Mouse (Mus musculus) embryonic facial prominence, embryonic 10.5 days (tissue): ENCODE measurements around the gene Usp46. TPM values are rescaled to one million over a fixed set of nuclear protein-coding genes. Genes with fewer than 3 reads are reported as not detected.
"Not testable (repeated sequence)": the region's sequence is repeated elsewhere in the genome, so short reads cannot be mapped to it uniquely, and the experiment has no call there.

Experiments used
- DNase-seq: peaks from one replicate; pipeline ENCODE4 v3.0.0-alpha.2; 2017; ENCODE audit warnings: low spot score
- H3K27ac ChIP-seq: fragments of 300-500 bp; sonication (generic); replicated peaks from 2 replicates; pipeline ENCODE4 v1.5.1; 2016; ENCODE audit warnings: mild to moderate bottlenecking
- H3K27me3 ChIP-seq: fragments of 300-500 bp; sonication (generic); replicated peaks from 2 replicates; pipeline ENCODE4 v1.6.1; 2016; ENCODE audit warnings: low read depth, mild to moderate bottlenecking; ENCODE audit not compliant: poor library complexity, severe bottlenecking
- H3K36me3 ChIP-seq: fragments of 300-500 bp; sonication (generic); replicated peaks from 2 replicates; pipeline ENCODE4 v1.6.1; 2016; ENCODE audit warnings: mild to moderate bottlenecking, moderate library complexity
- H3K4me1 ChIP-seq: fragments of 300-500 bp; sonication (generic); 2 replicates; pipeline ENCODE4 v1.6.1; 2016
- H3K4me3 ChIP-seq: fragments of 300-500 bp; sonication (generic); 2 replicates; pipeline ENCODE4 v1.5.1; 2016; ENCODE audit warnings: mild to moderate bottlenecking, moderate library complexity
- H3K9me3 ChIP-seq: fragments of 300-500 bp; sonication (generic); 2 replicates; pipeline ENCODE4 v1.6.1; 2016; ENCODE audit warnings: mild to moderate bottlenecking
- WGBS: fragments of 180-500 bp; shearing (Covaris S2); methylation state at CpG from one replicate; pipeline ENCODE4 v1.1.7; 2016; 5-methylcytosine and 5-hydroxymethylcytosine counted together
- polyA plus RNA-seq: library from polyadenylated mRNA; unstranded; fragments of >200 nt; fragmentation: Nextera tagmentation; extraction: Ambion mirVana; gene quantifications from 2 replicates; pipeline ENCODE4 v1.2.1, GENCODE M21; 2016

Usp46 gene
- polyA plus RNA-seq, 1 experiment from 2014 or later = 43.2 TPM

GRCm38 (mm10) chr5:74001743-74002142 lies 66.5 kb downstream of the Usp46 start:
- Histone ChIP-seq H3K9me3 (no peaks in the 10 kb centered on the region), H3K4me1 (peaks cover 3% of the 10 kb centered on the region; the same call in 1 of the 2 replicates), H3K27me3 (no peaks in the 10 kb centered on the region), H3K4me3 (no peak overlapping the region), H3K36me3 (peaks cover 88% of the 10 kb centered on the region), H3K27ac (no peak overlapping the region)
- WGBS = 90% methylated on average over 9 of the region's 9 CpGs
- DNase-seq = no peak

DNA sequence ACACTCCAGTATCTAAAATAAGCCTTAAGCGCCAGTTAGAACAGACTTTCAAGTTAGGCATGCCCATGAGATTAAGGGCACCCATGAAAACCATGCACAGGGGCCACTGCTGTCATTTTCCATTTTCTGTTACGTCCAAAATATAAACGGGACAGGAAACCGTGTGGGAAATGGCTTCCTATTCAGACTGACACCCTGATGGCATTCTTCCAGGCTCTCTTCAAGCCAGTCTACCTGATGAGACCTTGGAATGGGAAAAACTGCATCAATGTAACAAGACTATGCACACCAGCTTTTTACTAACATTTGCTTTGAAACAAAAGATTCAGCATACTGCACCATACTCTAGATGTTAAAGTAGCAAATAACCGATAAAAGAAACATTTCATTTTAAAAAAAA lies 69.3 kb downstream of the Usp46 start:
- H3K27me3 ChIP-seq = no peaks in the 10 kb centered on the region
- peaks cover 69% of the 10 kb centered on the region for H3K36me3 ChIP-seq
- H3K9me3 ChIP-seq = no peaks in the 10 kb centered on the region
- no peaks in the 10 kb centered on the region for H3K4me1 ChIP-seq
- no peak overlapping the region for H3K4me3 ChIP-seq
- WGBS = 91% methylated on average over 5 of the region's 5 CpGs
- no peak for DNase-seq
- H3K27ac ChIP-seq = no peak overlapping the region

- Histone ChIP-seq H3K27ac (no peak overlapping the region), H3K9me3 (no peaks in the 10 kb centered on the region), H3K4me3 (no peak overlapping the region)
These were observed 73.4 kb downstream of the Usp46 start for GRCm38 (mm10) chr5:73994850-73995249.

GRCm38 (mm10) chr5:73993538-73993937 lies 74.7 kb downstream of the Usp46 start:
- no peak for DNase-seq
- Histone ChIP-seq H3K4me3 (no peak overlapping the region), H3K27me3 (no peaks in the 10 kb centered on the region), H3K27ac (no peak overlapping the region), H3K9me3 (no peaks in the 10 kb centered on the region), H3K36me3 (peaks cover 16% of the 10 kb centered on the region), H3K4me1 (no peaks in the 10 kb centered on the region)
- WGBS = 89% methylated on average over 4 of the region's 4 CpGs

More at GRCm38 (mm10) chr5:73994850-73995249, 73.4 kb downstream of the Usp46 start:
- DNase-seq = no peak
- no peaks in the 10 kb centered on the region for H3K27me3 ChIP-seq
- no peaks in the 10 kb centered on the region for H3K4me1 ChIP-seq
- peaks cover 28% of the 10 kb centered on the region for H3K36me3 ChIP-seq

GRCm38 (mm10) chr5:73992321-73992720 lies 75.9 kb downstream of the Usp46 start:
- 94% methylated on average over 13 of the region's 13 CpGs for WGBS
- no peaks in the 10 kb centered on the region for H3K27me3 ChIP-seq
- no peak for DNase-seq
- peaks cover 6% of the 10 kb centered on the region for H3K36me3 ChIP-seq
- H3K4me3 ChIP-seq = no peak overlapping the region
- H3K4me1 ChIP-seq = no peaks in the 10 kb centered on the region
- H3K9me3 ChIP-seq = no peaks in the 10 kb centered on the region
- H3K27ac ChIP-seq = no peak overlapping the region

DNA sequence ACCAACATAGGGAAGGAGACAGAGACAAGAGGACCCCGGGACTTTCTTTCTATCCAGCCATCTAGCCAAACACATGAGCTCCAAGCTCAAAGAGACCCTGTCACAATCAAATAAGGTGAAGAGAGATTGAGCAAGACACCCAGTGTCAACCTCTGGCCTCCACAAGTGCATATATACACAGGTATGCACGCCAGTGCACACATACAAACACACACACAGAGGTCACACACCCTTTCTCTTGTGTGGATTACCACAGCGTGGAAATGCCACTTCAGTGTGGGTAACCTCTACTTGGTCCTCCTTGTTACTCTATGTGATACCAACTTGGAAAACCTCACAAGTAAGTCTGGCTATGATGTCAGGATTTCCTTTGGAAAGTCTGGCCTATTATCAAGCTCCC lies 78.7 kb downstream of the Usp46 start:
- H3K27me3 ChIP-seq = no peaks in the 10 kb centered on the region
- no peak for DNase-seq
- H3K4me1 ChIP-seq = no peaks in the 10 kb centered on the region
- 90% methylated on average over 3 of the region's 3 CpGs for WGBS
- no peaks in the 10 kb centered on the region for H3K9me3 ChIP-seq
- no peaks in the 10 kb centered on the region for H3K36me3 ChIP-seq
- H3K4me3 ChIP-seq = no peak overlapping the region
- no peak overlapping the region for H3K27ac ChIP-seq

DNA sequence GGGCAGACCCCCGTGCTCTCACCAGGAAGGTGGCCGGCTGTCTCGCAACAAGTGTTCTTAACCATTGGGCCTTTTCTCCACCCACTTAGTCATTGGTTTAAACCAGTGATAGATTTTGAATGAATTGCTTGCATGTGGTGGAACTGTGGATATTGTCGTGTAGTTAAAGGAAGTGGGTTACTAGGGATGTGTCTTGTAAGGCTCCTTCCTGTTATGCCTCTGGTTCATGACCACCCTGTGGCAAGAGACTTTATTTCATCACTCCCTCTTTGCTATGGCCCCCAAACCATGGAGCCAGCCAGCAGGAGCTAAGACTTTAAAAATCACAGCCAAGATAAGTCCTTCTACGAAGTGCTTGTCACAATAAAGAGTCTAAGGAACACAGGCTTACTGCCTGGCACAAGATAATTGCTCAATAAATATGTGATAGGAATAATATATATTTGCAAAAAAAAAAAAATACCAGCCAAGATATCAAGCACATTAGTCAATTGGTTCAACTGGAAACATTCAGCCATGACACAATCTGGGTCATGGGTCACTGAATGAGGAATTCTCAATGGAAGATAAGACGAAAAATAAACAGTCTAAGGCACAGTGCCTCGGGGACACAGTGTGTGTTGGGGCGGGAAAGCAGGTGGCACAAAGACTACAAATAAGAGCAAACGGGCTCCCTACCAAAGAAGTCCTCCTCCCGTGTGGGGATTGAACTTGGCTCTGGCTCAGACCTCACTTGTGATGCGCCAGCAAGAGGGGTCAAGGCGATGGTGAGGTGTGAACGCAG lies 80.3 kb downstream of the Usp46 start:
- H3K27ac ChIP-seq = no peak overlapping the region

DNA sequence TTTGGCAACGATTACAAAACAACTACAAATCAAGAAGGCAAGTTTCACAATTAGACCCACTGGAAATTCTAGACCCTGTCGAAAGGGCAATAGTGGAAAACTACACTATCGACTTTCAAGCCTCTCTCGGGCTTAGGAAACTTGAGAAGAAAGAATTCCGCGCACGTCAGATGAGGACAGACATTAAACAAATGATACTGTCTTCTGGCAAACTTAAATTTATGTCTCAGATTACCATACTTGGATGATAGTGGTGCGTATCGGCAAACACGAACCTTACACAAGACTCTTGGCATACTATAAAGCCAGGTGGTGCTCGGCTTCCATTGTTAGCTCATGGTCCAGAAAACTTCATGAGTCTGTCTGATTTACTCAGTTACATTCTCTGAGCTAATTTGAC lies 90.8 kb downstream of the Usp46 start:
- 54% methylated on average over 11 of the region's 11 CpGs for WGBS
- H3K27me3 ChIP-seq = no peaks in the 10 kb centered on the region

More for the DNA sequence above, 80.3 kb downstream of the Usp46 start:
- Histone ChIP-seq H3K27me3 (no peaks in the 10 kb centered on the region), H3K4me1 (no peaks in the 10 kb centered on the region), H3K9me3 (no peaks in the 10 kb centered on the region), H3K36me3 (no peaks in the 10 kb centered on the region), H3K4me3 (no peak overlapping the region)
- 81% methylated on average over 13 of the region's 13 CpGs for WGBS
- DNase-seq = no peak

DNA sequence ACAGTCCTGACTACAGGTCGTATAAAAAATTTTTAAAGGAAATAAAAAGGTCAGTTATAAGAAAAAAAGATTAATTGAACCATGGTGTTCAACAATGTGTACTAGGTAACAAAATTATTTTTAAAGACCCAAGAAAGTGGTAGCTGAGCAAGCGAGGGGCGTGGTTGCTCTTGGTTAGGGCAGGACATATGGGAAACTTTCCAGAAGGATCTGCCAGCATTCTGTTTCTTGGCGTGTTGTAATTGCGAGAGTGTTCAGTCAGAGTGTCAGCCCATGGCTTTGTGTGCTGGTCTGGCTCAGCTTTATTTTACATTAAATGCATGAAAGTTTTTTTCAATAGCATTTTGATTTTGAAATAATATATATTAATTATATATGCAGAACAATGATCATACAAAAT lies 96.5 kb downstream of the Usp46 start:
- Histone ChIP-seq H3K27ac (no peak overlapping the region), H3K4me3 (no peak overlapping the region), H3K9me3 (no peaks in the 10 kb centered on the region), H3K27me3 (no peaks in the 10 kb centered on the region), H3K4me1 (peaks cover 13% of the 10 kb centered on the region), H3K36me3 (no peaks in the 10 kb centered on the region)
- no peak for DNase-seq
- WGBS = 92% methylated on average over 5 of the region's 5 CpGs

More for the DNA sequence above, 90.8 kb downstream of the Usp46 start:
- Histone ChIP-seq H3K9me3 (no peaks in the 10 kb centered on the region), H3K27ac (no peak overlapping the region), H3K36me3 (no peaks in the 10 kb centered on the region), H3K4me1 (peaks cover 6% of the 10 kb centered on the region; the same call in 1 of the 2 replicates), H3K4me3 (no peak overlapping the region)
- DNase-seq = no peak

DNA sequence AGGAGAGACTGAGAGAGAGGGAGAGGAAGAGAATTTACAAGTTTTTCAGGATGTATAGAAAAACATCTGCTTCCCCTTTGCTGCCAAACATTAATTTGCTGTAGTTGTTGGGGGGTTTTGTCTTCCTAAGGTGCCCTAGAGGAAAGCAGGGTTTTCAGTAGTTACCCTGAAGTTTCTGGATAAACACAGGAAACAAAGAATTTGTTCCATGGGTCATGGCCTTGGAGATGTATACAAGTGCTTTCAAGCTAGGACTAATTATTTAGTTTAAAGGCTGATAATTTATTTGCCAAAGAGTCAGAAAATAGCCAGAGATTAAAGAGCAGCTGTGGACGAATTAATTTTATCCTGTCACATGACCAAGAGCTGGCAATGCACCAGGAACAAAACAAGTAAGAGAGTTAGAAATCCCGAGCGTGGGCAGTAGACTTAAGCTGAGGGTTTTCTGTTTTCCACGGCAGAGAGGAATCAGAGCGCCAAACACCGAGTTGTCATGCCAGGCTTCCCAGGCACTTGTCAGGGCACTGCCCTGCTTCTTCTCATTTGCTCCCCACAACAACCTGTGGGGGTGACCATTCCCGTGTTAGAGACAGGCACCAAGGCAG lies 98.1 kb downstream of the Usp46 start:
- Histone ChIP-seq H3K36me3 (no peaks in the 10 kb centered on the region), H3K4me3 (no peak overlapping the region), H3K4me1 (peaks cover 13% of the 10 kb centered on the region), H3K27ac (no peak overlapping the region), H3K9me3 (no peaks in the 10 kb centered on the region), H3K27me3 (no peaks in the 10 kb centered on the region)
- no peak for DNase-seq
- 74% methylated on average over 7 of the region's 7 CpGs for WGBS

DNA sequence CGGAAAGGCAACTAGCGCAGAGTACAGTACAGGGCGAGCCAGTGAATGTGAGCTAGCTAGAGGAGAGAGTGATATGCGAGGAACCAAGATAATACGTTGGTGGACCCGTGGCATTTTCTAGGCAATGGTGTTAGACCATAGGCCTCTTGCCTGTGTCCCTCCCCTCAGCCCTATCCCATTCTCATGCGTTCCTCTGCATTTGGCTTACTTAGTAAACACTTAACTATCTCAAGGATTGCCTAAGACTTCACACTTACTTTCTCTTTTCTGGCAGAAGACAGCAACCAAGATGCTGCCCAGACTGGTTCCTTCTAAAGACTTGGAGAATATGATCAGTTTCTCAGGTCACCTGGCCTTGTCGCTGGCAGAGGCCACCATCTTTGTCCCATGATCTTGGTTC lies 98.9 kb downstream of the Usp46 start:
- Histone ChIP-seq H3K4me3 (no peak overlapping the region), H3K27me3 (no peaks in the 10 kb centered on the region), H3K36me3 (no peaks in the 10 kb centered on the region), H3K9me3 (no peaks in the 10 kb centered on the region), H3K4me1 (peaks cover 13% of the 10 kb centered on the region), H3K27ac (no peak overlapping the region)
- WGBS = 92% methylated on average over 8 of the region's 8 CpGs
- DNase-seq = no peak

DNA sequence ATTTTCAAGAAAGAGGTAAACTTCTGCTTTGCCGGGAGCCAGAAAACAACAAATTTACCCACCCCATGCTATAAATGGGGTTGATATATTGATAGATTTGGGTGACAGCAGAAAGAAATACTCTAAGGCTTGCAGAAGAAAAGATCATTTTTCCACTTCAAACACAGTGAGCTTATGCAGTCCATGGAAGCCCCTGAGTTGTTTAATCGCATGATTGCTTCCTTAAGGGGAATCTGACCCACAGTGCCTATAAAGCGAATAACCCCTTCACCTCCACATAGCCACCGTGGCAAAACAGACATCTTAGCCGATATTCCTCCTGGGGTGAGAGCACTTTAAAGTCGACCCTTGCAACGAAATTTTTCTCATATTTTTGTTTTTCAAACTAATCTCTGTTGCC lies 108.5 kb downstream of the Usp46 start:
- WGBS = 48% methylated on average over 7 of the region's 7 CpGs
- Histone ChIP-seq H3K27ac (0 out of 2 replicates have a peak overlapping the region, but pooled peaks have one; percentile 16), H3K36me3 (no peaks in the 10 kb centered on the region), H3K4me3 (no peak overlapping the region), H3K27me3 (no peaks in the 10 kb centered on the region), H3K4me1 (peaks cover 21% of the 10 kb centered on the region), H3K9me3 (no peaks in the 10 kb centered on the region)
- DNase-seq = peak; percentile 24

DNA sequence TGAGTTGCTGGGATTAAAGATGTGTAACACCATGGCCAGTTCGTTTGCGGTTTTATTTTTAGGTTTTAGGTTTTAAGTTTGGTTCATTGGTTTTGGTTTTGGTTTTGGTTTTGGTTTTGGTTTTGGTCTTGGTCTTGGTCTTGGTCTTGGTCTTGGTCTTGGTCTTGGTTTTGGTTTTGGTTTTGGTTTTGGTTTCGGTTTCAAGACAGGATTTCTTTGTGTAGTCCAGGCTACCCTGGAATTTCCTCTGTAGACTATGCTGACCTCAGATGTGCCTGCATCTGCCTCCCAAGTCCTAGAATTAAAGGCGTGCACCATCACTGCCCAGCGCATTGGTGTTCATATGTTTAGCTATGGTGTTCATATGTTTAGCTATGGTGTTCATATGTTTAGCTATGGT lies 109.6 kb downstream of the Usp46 start:
- not testable (repeated sequence) for DNase-seq, H3K27me3 ChIP-seq, H3K36me3 ChIP-seq, H3K27ac ChIP-seq, H3K4me3 ChIP-seq, H3K9me3 ChIP-seq
- H3K4me1 ChIP-seq = peaks cover 21% of the 10 kb centered on the region
- WGBS = 95% methylated on average over 5 of the region's 5 CpGs
